Mouse (Mus musculus) midbrain, embryonic 14.5 days (tissue): Measurements from ENCODE around the gene Mex3d. TPM values are rescaled to one million over a fixed set of nuclear protein-coding genes. Genes with fewer than 3 reads are reported as not detected.

Source experiments
- microRNA-seq: library from miRNA; unstranded; fragments of <30 nt; microRNA quantifications from one replicate; pipeline ENCODE4, GENCODE M21; 2016
- polyA plus RNA-seq: library from polyadenylated mRNA; unstranded; fragments of >200 nt; fragmentation: Nextera tagmentation; extraction: Ambion mirVana; gene quantifications from 2 replicates; pipeline ENCODE4 v1.2.1, GENCODE M21; 2014

The Mex3d gene
- polyA plus RNA-seq, 1 experiment from 2014 or later = 17.3 TPM

Small RNA genes lying within 50 kb of the gene (microRNA-seq; reads per million reads assigned to microRNA genes)
- gene Gm22721 = not detected

Other genes with a start within 250 kb of the Mex3d start
- 407 and 480 TPM in 2 replicates for gene Atp5d, start 249.0 kb downstream of the Mex3d start, polyA plus RNA-seq
- 78.9 and 101 TPM in 2 replicates for gene Cbarp, start 246.8 kb downstream of the Mex3d start, polyA plus RNA-seq
- 62.6 and 65.6 TPM in 2 replicates for gene Midn, start 239.4 kb downstream of the Mex3d start, polyA plus RNA-seq
- gene Cirbp, start 221.7 kb downstream of the Mex3d start, polyA plus RNA-seq = 295 and 421 TPM in 2 replicates
- gene 1600002K03Rik, start 214.7 kb downstream of the Mex3d start, polyA plus RNA-seq = 5.7 and 9.9 TPM in 2 replicates
- 41.9 and 50.1 TPM in 2 replicates for gene Efna2, start 208.2 kb downstream of the Mex3d start, polyA plus RNA-seq
- gene Mum1, start 161.2 kb downstream of the Mex3d start, polyA plus RNA-seq = 51.5 and 65.4 TPM in 2 replicates
- 274 and 323 TPM in 2 replicates for gene Ndufs7, start 138.5 kb downstream of the Mex3d start, polyA plus RNA-seq
- gene Gamt, start 126.6 kb downstream of the Mex3d start, polyA plus RNA-seq = 15.1 and 16.7 TPM in 2 replicates
- 42.5 and 49.3 TPM in 2 replicates for gene Dazap1, start 126.2 kb downstream of the Mex3d start, polyA plus RNA-seq
- gene Rps15, start 95.2 kb downstream of the Mex3d start, polyA plus RNA-seq = 622 and 707 TPM in 2 replicates
- 241 and 259 TPM in 2 replicates for gene Apc2, start 91.7 kb downstream of the Mex3d start, polyA plus RNA-seq
- gene 2310011J03Rik, start 67.1 kb downstream of the Mex3d start, polyA plus RNA-seq = 20.4 and 21.6 TPM in 2 replicates
- gene Pcsk4, start 58.2 kb downstream of the Mex3d start, polyA plus RNA-seq = 2.5 and 3.5 TPM in 2 replicates
- gene Reep6, start 57.7 kb downstream of the Mex3d start, polyA plus RNA-seq = 5.3 and 7.3 TPM in 2 replicates
- 0.26 TPM in 1 of 2 replicates, not detected in the other for gene Adamtsl5, start 39.2 kb downstream of the Mex3d start, polyA plus RNA-seq
- gene Plk5, start 31.2 kb downstream of the Mex3d start, polyA plus RNA-seq = 2.9 and 3.2 TPM in 2 replicates
- 166 and 208 TPM in 2 replicates for gene Mbd3, start 11.9 kb upstream of the Mex3d start, polyA plus RNA-seq
- gene Uqcr11, start 19.2 kb upstream of the Mex3d start, polyA plus RNA-seq = 532 and 742 TPM in 2 replicates
- 49.8 and 60.4 TPM in 2 replicates for gene Tcf3, start 46.0 kb upstream of the Mex3d start, polyA plus RNA-seq
- 2.2 and 2.4 TPM in 2 replicates for gene Onecut3, start 107.2 kb upstream of the Mex3d start, polyA plus RNA-seq
- 0.76 and 0.78 TPM in 2 replicates for gene Atp8b3, start 151.5 kb upstream of the Mex3d start, polyA plus RNA-seq
- 31.7 and 34.2 TPM in 2 replicates for gene Rexo1, start 173.9 kb upstream of the Mex3d start, polyA plus RNA-seq
- 4.9 and 5.0 TPM in 2 replicates for gene Klf16, start 189.7 kb upstream of the Mex3d start, polyA plus RNA-seq
- 128 and 151 TPM in 2 replicates for gene Abhd17a, start 202.7 kb upstream of the Mex3d start, polyA plus RNA-seq
- gene Scamp4, start 215.2 kb upstream of the Mex3d start, polyA plus RNA-seq = 62.1 and 67.6 TPM in 2 replicates
- 4.9 and 5.0 TPM in 2 replicates for gene Adat3, start 215.2 kb upstream of the Mex3d start, polyA plus RNA-seq
- 2.5 and 2.6 TPM in 2 replicates for gene Gm49322, start 218.4 kb upstream of the Mex3d start, polyA plus RNA-seq
- 74.1 and 98.5 TPM in 2 replicates for gene Csnk1g2, start 235.2 kb upstream of the Mex3d start, polyA plus RNA-seq